Mouse (Mus musculus): Measurements from ENCODE around the gene Sgip1. TPM values are rescaled to one million over a fixed set of nuclear protein-coding genes. Genes with fewer than 3 reads are reported as not detected.

Sgip1 gene
- polyA plus RNA-seq, 1 experiment from 2014 or later, result 54.8 TPM

GRCm38 (mm10) chr4:102974172-102974571 lies 233.1 kb downstream of the Sgip1 start:
- Histone ChIP-seq H3K4me2 (no peak overlapping the region), H3K4me3 (no peak overlapping the region), H3K9me3 (no peaks in the 10 kb centered on the region), H3K36me3 (peaks cover 5% of the 10 kb centered on the region; the same call in 1 of the 2 replicates), H3K27me3 (0 out of 2 replicates have a peak, but pooled peaks cover 8% of the 10 kb centered on the region), H3K9ac (no peak overlapping the region), H3K4me1 (replicated peaks) (peaks cover 15% of the 10 kb centered on the region), H3K27ac (replicated peaks) (no peak overlapping the region)
- ATAC-seq (ENCODE audit: low read depth), result no peak
- WGBS, result 71% methylated on average over 5 of the region's 5 CpGs

GRCm38 (mm10) chr4:102976290-102977275 lies 235.5 kb downstream of the Sgip1 start:
- WGBS, result 23% methylated on average over 12 of the region's 12 CpGs
- no peak; the same call in 1 of the 2 replicates for ATAC-seq (ENCODE audit: low read depth)
- no peak overlapping the region for H3K4me3 ChIP-seq
- peaks cover 15% of the 10 kb centered on the region for H3K4me1 ChIP-seq (replicated peaks)
- H3K9ac ChIP-seq, result no peak overlapping the region
- H3K36me3 ChIP-seq, result no peaks in the 10 kb centered on the region
- no peak overlapping the region for H3K27ac ChIP-seq (replicated peaks)
- peaks cover 14% of the 10 kb centered on the region; the same call in 1 of the 2 replicates for H3K27me3 ChIP-seq
- no peaks in the 10 kb centered on the region for H3K9me3 ChIP-seq
- H3K4me2 ChIP-seq, result no peak overlapping the region

DNA sequence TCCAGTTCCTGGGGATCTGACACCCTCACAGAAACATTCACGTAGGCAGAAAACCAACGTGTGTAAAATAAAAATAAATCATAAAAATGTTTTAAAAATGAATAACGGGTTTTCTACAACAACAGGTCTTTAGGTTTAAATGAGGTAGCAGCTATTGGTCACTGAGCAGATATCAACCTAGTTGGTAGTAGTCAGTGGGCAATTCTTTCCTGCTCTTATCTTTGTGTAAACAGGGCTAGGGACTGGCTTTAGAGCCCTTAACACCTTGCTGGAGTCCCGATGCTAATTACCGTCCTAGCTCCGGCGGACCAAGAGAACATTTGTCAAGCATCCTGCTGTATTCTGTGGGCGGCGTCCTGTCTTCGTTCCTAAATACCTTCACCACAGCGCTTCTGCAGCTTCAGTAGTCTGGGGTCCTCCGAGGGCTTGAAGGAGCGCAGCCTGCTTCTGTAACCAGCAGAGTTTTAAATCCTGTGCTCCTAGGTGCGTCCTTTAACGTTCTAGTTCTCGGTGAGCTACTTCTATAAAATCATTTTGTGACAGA lies 236.8 kb downstream of the Sgip1 start:
- no peak overlapping the region for H3K27ac ChIP-seq (replicated peaks)
- H3K9me3 ChIP-seq, result no peaks in the 10 kb centered on the region
- peak overlapping the region; percentile 34 for H3K4me3 ChIP-seq
- peak overlapping the region; percentile 69 for H3K4me2 ChIP-seq
- H3K4me1 ChIP-seq (replicated peaks), result peaks cover 15% of the 10 kb centered on the region
- ATAC-seq (ENCODE audit: low read depth), result peak; percentile 24; the same call in 1 of the 2 replicates
- WGBS, result 9% methylated on average over 16 of the region's 16 CpGs
- H3K9ac ChIP-seq, result peak overlapping the region; percentile 59; the same call in 1 of the 2 replicates
- no peaks in the 10 kb centered on the region for H3K36me3 ChIP-seq
- peaks cover 14% of the 10 kb centered on the region; the same call in 1 of the 2 replicates for H3K27me3 ChIP-seq

DNA sequence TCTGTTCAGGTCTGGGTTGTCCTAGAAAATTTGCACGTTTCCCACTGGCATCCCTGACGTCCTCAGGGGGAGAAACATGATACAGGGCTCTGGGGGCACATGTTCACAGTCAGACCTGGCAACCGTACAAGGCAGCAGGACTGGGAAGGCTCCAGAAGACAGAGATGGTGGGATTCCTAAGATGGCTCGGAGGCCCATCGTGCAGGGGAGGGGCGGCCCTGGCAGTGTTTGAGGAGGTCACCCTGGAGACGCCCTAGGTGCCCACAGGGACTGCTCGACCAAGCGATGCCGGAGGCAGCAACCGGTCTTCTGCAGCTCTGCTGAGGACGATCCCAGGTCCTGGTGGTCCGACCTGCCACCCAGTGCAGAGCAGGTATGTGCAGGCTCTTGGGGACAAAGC lies 237.3 kb downstream of the Sgip1 start, which contains the start of gene Tctex1d1:
Gene Tctex1d1, plus strand, starts transcription at position 167 of the 400 bp plus-strand sequence.
- Histone ChIP-seq H3K4me2 (peak within 1 kb of the TSS; percentile 69), H3K4me1 (replicated peaks) (peaks cover 15% of the 10 kb centered on the region), H3K9ac (peak within 1 kb of the TSS; percentile 60), H3K9me3 (no peaks in the 10 kb centered on the region), H3K36me3 (no peaks in the 10 kb centered on the region), H3K27me3 (peaks cover 14% of the 10 kb centered on the region; the same call in 1 of the 2 replicates), H3K27ac (replicated peaks) (no peak within 1 kb of the TSS), H3K4me3 (peak within 1 kb of the TSS; percentile 34)
- ATAC-seq (ENCODE audit: low read depth), result peak; percentile 78
- 4% methylated on average over 13 of the region's 13 CpGs for WGBS

DNA sequence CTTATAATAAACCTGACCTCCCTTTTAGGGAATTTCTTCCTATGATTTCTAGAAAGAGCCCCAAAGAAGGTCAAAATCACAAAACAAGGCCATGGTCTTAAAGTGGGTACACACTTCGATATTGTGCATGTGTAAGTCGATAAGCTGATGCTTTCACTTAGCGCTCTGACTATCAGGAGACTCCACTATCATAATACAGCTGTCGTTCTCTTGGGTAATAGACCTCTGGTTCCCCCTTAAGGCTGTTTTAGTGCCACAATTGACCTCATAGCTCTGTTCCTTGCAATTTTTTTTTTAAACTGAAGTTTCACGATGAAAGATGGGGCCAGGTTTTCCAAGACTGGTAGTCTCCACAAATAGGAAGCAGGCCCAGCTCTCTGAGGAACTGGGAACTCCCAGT lies 238.3 kb downstream of the Sgip1 start:
- H3K9me3 ChIP-seq, result no peaks in the 10 kb centered on the region
- peaks cover 14% of the 10 kb centered on the region; the same call in 1 of the 2 replicates for H3K27me3 ChIP-seq
- no peaks in the 10 kb centered on the region for H3K36me3 ChIP-seq
- WGBS, result 63% methylated on average over 5 of the region's 5 CpGs
- peak overlapping the region; percentile 69 for H3K4me2 ChIP-seq
- H3K4me1 ChIP-seq (replicated peaks), result peaks cover 15% of the 10 kb centered on the region
- no peak overlapping the region for H3K27ac ChIP-seq (replicated peaks)
- H3K4me3 ChIP-seq, result no peak overlapping the region
- ATAC-seq (ENCODE audit: low read depth), result no peak
- H3K9ac ChIP-seq, result no peak overlapping the region

GRCm38 (mm10) chr4:102981709-102982108 lies 240.6 kb downstream of the Sgip1 start:
- Histone ChIP-seq H3K36me3 (no peaks in the 10 kb centered on the region), H3K4me3 (no peak overlapping the region), H3K27me3 (peaks cover 10% of the 10 kb centered on the region; the same call in 1 of the 2 replicates), H3K4me1 (replicated peaks) (peaks cover 15% of the 10 kb centered on the region), H3K9ac (no peak overlapping the region), H3K27ac (replicated peaks) (no peak overlapping the region), H3K9me3 (no peaks in the 10 kb centered on the region), H3K4me2 (no peak overlapping the region)
- WGBS, result 87% methylated on average over 8 of the region's 8 CpGs
- ATAC-seq (ENCODE audit: low read depth), result no peak

DNA sequence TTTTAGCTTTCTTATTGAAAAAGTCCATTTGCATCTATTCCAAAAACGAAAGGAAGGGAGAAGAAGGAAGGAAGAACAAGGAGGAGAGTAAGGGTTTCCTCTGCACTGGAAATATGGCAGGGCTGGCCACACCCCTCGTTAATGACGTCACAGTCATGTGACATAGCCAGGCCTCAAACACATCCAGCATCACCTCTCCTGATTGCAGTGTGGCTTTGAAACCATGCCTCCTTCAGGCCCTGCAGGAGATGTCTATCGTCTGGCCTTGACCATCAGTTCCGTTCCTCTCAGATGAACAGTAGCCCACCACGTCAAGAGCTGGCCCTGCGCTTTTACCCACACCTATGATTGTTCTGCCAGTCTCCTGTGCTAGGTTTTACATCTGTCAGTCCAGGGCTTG lies 245.1 kb downstream of the Sgip1 start:
- ATAC-seq (ENCODE audit: low read depth), result no peak
- WGBS, result 77% methylated on average over 7 of the region's 7 CpGs
- Histone ChIP-seq H3K4me3 (no peak overlapping the region), H3K4me1 (replicated peaks) (no peaks in the 10 kb centered on the region), H3K27me3 (no peaks in the 10 kb centered on the region), H3K36me3 (no peaks in the 10 kb centered on the region), H3K9ac (no peak overlapping the region), H3K9me3 (no peaks in the 10 kb centered on the region), H3K4me2 (no peak overlapping the region), H3K27ac (replicated peaks) (no peak overlapping the region)

GRCm38 (mm10) chr4:102986917-102987316 lies 245.8 kb downstream of the Sgip1 start:
- no peaks in the 10 kb centered on the region for H3K9me3 ChIP-seq
- no peak overlapping the region for H3K9ac ChIP-seq
- WGBS, result 0% methylated on average over 2 of the region's 2 CpGs
- no peak overlapping the region for H3K4me2 ChIP-seq
- no peak overlapping the region for H3K27ac ChIP-seq (replicated peaks)
- no peaks in the 10 kb centered on the region for H3K4me1 ChIP-seq (replicated peaks)
- no peak overlapping the region for H3K4me3 ChIP-seq
- no peaks in the 10 kb centered on the region for H3K27me3 ChIP-seq
- H3K36me3 ChIP-seq, result no peaks in the 10 kb centered on the region
- ATAC-seq (ENCODE audit: low read depth), result peak; percentile 77; the same call in 1 of the 2 replicates

GRCm38 (mm10) chr4:102987325-102987724 lies 246.2 kb downstream of the Sgip1 start:
- H3K27me3 ChIP-seq, result no peaks in the 10 kb centered on the region
- no peaks in the 10 kb centered on the region for H3K9me3 ChIP-seq
- WGBS, result 54% methylated on average over 4 of the region's 4 CpGs
- no peaks in the 10 kb centered on the region for H3K36me3 ChIP-seq
- no peak overlapping the region for H3K27ac ChIP-seq (replicated peaks)
- H3K4me3 ChIP-seq, result no peak overlapping the region
- no peak overlapping the region for H3K4me2 ChIP-seq
- H3K4me1 ChIP-seq (replicated peaks), result no peaks in the 10 kb centered on the region
- H3K9ac ChIP-seq, result no peak overlapping the region
- ATAC-seq (ENCODE audit: low read depth), result no peak

DNA sequence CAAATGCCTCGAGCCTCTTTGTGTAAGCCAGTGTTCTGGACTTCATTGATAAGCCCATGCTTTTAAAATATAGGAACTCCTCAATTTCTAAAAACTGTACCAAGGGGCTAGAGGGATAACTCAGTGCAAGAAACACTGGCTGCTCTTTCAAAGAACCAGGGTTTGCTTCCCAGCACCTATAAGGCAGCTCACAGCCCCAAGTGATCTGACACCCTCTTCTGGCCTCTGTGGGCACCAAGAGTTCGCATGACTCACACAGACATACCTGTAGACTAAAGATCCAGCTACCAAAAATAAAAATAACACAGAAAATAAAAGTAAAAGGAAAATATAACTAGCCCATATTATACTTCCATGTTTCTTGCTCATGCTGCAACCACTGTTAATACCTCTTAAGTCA lies 246.7 kb downstream of the Sgip1 start:
- Histone ChIP-seq H3K9me3 (no peaks in the 10 kb centered on the region), H3K9ac (no peak overlapping the region), H3K36me3 (no peaks in the 10 kb centered on the region), H3K4me1 (replicated peaks) (no peaks in the 10 kb centered on the region), H3K27me3 (no peaks in the 10 kb centered on the region), H3K4me3 (no peak overlapping the region), H3K27ac (replicated peaks) (no peak overlapping the region), H3K4me2 (no peak overlapping the region)
- WGBS, result 77% methylated on average over 2 of the region's 2 CpGs
- ATAC-seq (ENCODE audit: low read depth), result no peak

DNA sequence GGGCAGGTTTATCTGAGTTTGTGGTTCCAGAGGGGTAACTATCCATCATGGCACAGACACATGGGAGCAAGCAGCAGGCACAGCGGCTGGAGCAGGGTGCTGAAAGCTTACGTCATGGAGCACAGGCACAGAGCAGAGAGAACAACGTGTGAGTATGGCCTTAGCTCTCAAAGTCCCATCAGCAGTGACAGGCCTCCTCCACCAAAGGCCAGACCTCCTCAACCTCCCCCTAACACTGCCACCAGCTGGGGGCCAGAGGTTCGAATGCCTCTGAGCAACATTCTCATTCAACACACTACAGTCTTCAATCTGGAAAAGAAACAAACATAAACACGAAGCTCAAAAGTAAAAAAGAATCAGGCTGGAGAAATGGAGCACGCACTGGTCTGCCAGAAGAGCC lies 247.4 kb downstream of the Sgip1 start:
- H3K9me3 ChIP-seq, result no peaks in the 10 kb centered on the region
- H3K36me3 ChIP-seq, result no peaks in the 10 kb centered on the region
- no peak overlapping the region for H3K27ac ChIP-seq (replicated peaks)
- H3K4me1 ChIP-seq (replicated peaks), result no peaks in the 10 kb centered on the region
- H3K4me3 ChIP-seq, result no peak overlapping the region
- WGBS, result 80% methylated on average over 6 of the region's 6 CpGs
- H3K9ac ChIP-seq, result no peak overlapping the region
- H3K4me2 ChIP-seq, result no peak overlapping the region
- no peaks in the 10 kb centered on the region for H3K27me3 ChIP-seq
- no peak for ATAC-seq (ENCODE audit: low read depth)

GRCm38 (mm10) chr4:102989391-102989790 lies 248.3 kb downstream of the Sgip1 start:
- H3K4me3 ChIP-seq, result no peak overlapping the region
- 82% methylated on average over 5 of the region's 5 CpGs for WGBS
- no peak overlapping the region for H3K9ac ChIP-seq
- H3K27me3 ChIP-seq, result no peaks in the 10 kb centered on the region
- H3K36me3 ChIP-seq, result no peaks in the 10 kb centered on the region
- H3K9me3 ChIP-seq, result no peaks in the 10 kb centered on the region
- H3K27ac ChIP-seq (replicated peaks), result no peak overlapping the region
- H3K4me2 ChIP-seq, result no peak overlapping the region
- no peaks in the 10 kb centered on the region for H3K4me1 ChIP-seq (replicated peaks)
- no peak for ATAC-seq (ENCODE audit: low read depth)

Measured in neural tube, embryonic 13.5 days (tissue).